Mouse (Mus musculus) layer of hippocampus, postnatal 36 days (tissue): ENCODE results near the gene Fap. TPM values are rescaled to one million over a fixed set of nuclear protein-coding genes. Genes with fewer than 3 reads are reported as not detected.

ENCODE experiments used
- DNase-seq, 2 experiments: peaks; one replicate each; pipeline ENCODE4 v3.0.0; 2022
- total RNA-seq, 2 experiments: library from RNA; stranded (reverse); gene quantifications; 2 replicates each; pipeline ENCODE4 v1.2.3; 2021

Fap gene
- total RNA-seq, result 1 to 10 TPM in 1 of 2 experiments, under 1 TPM in 1; 0.35 to 1.6 TPM

- DNase-seq, result no peak
Observed at GRCm38 (mm10) chr2:62573753-62574159, at the start of gene Fap. Gene Fap (minus strand): TSS chr2:62574075.

DNA sequence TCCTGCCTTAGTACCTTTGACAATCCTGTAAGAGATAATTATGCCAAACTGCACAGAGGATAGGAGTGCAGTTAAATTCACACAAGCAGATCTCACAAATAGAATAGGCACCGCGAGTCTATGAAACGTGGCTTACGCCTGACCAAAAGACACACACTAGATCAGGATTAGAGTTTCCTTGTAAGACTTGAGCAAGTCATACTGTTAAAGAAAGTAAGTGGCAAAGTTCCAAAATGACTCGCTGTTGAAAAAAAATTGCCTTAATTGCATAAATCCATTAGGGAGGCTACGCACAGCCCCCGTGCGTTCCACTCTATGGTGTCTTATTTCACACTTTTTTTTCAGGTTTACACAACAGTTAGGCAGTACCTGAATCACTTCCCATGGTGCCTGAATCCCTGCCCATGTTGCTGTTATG lies 49.2 kb upstream of the Fap start:
- no peak for DNase-seq

DNA sequence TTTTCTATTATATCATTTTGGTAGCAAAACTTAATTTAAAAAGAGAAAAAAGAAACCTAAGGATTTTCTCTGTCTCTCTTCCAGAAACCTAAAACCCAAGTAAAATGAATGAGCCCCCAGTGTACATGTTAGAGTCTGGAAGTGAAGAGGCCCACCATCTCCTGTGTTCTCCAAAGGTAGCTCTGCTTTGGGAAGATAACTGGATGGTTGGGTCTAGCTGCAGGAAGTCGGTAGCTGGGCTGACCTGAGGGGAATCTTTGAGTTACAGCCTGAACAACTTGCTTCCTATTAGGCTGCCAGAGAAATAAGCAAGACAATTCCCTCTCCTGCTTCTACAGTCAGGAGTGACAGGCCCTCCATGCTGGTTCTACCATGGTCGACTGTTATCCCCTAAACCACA lies 45.8 kb upstream of the Fap start:
- DNase-seq, result no peak

DNA sequence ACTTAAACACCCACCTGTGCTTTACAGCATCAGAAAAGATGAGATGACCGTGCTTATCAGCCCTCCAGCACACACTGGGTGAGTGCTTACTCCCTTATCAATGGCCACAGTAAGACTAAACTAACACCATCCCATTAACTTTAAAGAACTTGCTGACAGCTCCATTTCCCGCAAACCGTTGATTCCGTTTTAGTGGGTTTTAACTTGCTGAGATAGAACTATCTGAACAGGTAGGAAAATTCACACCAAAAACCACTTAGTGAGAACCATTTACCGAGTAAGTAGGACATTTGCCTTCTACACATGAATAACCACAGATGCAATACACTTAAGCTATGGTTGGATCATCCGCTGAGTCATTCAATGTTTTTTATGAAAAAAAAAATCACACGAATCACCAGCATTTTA lies 45.1 kb upstream of the Fap start:
- DNase-seq, result no peak

DNA sequence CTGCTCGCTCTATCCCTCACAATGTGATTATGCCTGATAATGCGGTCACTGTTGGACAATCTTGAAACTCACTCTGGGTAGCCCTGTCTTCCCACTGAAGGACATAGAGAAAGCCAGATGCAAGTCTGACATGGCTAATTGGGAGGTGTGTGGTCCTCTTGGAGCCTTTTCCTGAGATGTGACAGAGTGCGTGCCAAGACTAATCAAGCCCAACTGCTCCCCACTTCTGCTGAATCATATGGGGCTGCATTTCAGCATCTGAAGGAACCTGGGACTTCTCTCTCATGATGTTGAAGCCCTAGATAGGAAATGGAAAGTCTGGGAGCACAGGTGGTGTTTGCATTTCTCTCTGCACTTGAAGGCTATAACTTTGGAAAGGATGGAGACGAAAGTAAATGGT lies 39.3 kb upstream of the Fap start:
- DNase-seq, result no peak

- no peak for DNase-seq
Observed at GRCm38 (mm10) chr2:62606205-62606604, 32.3 kb upstream of the Fap start.

DNA sequence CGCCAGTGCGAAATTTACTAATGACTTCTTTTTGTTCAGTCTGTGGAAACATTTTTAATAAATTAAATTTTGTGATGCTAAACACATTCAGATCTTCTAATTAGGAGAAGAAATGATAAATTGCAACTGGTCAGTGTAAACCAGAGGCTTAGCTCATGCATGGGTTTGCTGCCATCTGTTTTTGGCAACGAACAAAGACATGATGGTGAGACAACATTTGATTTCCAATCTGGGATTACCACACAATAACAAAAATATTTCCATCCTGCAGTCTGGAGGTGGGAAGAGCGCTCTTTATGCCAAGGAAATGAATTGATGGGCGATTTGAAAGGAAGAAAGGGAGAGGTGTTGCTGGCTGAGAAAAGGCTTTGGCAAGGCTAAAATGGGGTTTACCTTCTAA lies 29.7 kb upstream of the Fap start:
- no peak for DNase-seq

DNA sequence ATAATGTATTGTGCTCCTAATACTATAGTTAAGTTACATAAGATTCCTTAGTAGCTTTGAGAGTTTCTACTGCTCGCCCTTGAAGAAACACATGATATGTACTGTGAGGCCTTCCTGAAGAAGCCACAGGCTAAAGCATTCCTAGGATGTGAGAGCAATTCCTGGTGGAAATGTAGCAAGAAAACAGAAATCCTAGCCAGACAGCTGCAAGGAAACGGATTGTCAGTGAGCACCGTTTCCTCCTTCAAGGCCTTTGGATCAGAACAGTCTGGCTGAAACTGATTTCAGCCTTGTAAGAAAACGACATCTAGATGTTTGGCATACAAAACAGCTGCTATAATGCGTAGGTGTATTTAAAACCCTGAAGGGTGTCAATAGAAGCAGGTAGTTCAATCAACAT lies 22.7 kb upstream of the Fap start:
- no peak for DNase-seq

DNA sequence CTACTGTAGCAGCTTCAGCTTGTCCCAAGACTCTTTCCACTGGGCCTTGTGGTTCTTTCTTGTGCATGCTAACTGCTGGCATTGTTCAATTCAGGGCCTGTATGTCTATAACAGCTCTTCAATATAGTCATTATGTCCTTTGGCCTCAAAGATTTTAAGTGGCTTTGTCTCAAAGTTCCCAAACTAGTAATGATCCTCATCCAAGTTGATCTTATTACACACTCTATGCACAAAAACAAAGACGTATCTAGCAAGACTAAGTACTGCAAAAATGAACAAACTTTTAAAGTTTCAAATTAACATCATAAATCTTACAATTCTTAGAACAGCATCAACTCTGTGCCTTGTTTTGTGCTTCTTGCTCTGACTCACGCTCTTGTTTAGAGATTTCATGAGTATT lies 20.6 kb upstream of the Fap start:
- no peak for DNase-seq

- no peak for DNase-seq
Observed at GRCm38 (mm10) chr2:62591555-62591954, 17.7 kb upstream of the Fap start.

DNA sequence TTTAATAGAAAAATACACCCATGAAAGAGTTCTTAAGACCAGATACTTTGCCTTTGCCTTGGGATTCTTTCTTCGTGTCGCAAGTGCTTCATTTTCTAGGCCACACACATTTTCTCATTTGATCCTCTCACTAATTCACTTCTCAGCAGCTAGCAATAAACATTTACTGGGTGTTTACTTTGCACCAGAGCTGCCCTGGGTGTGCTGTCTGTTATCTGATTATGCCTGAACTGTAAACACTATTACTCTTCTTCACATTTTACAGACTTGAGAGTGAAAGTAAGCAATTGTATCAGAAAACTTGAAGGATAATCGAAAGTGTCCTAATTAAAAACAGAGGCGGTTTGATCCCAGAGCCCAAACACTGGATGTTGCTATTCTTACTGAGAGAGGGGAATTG lies 15.5 kb upstream of the Fap start:
- no peak for DNase-seq

GRCm38 (mm10) chr2:62585769-62586168 lies 11.9 kb upstream of the Fap start:
- no peak for DNase-seq

GRCm38 (mm10) chr2:62574962-62575361 lies 1.1 kb upstream of the Fap start:
- no peak for DNase-seq

- no peak for DNase-seq
Observed at GRCm38 (mm10) chr2:62574250-62574649, 375 bp upstream of the Fap start.

DNA sequence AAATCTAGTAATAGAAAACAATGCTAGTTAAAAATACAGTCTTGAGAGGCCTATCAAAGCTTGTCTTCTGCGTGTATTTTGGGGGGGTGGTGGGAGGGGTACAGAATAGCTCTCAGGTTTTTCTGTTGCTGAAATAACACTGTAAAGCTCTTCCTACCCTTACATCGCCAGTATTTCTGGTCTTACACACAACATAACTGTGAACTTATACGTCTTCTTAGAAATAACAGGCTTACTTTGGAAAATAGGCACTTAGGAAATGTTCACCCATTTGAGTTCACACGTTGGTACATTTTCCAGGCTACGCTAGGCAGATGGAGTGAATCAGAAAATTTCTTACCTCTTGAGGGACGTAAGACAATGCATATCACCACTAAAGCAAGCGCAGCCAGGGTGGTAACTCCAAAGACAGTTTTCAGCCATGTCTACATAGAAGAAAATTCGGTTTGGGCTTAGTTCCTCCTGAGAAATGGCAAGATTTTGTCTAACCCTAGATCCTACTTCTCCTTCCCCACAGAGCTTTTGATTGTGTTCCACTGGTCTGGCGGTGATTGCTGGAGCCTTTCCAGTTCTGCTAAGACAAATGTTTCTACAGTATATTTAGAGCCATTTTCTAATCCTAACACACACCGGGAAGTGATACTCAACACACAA lies 649 bp downstream of the Fap start:
- no peak for DNase-seq

GRCm38 (mm10) chr2:62564687-62565086 lies 9.2 kb downstream of the Fap start:
- no peak for DNase-seq

DNA sequence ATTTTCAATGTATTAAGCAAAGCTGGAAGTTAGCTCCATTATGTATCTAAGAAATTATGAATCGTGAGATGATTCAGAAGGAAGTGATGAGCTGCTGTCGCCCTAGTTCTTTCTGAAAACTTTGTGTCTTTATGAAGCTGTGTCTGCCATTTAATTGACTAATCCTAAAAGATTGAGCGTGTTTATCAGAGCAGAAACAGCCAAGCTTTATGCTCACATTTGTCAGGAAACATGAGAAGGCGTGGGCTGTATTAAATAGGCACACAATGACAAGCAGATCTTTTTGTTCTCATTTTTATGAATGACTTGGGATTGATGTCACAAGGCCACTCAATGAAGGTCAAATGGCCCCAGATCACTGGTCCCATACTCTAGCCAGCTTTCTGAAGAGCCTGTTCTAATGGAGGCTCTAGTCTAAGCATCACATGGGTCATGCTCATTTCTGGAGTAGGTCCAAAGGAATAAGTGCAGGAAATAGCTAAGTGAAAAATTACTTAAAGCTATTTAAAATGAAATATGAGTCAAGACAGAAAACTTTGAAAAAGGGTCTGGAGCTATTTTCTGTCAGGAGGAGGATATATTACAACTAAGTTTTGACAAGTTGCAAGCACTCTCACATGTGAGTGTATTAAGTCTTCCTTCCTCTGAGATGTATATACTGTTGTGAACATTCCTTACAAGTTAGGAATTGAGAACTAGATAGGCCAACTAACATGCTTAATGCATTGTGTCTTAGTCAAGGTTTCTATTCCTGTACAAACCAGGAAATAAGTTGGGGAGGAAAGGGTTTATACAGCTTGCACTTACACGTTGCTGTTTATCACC lies 11.0 kb downstream of the Fap start:
- DNase-seq, result no peak

GRCm38 (mm10) chr2:62557417-62557816 lies 16.5 kb downstream of the Fap start:
- no peak for DNase-seq

GRCm38 (mm10) chr2:62556349-62556748 lies 17.5 kb downstream of the Fap start:
- no peak for DNase-seq

GRCm38 (mm10) chr2:62549659-62550058 lies 24.2 kb downstream of the Fap start:
- no peak for DNase-seq

GRCm38 (mm10) chr2:62549131-62549530 lies 24.7 kb downstream of the Fap start:
- DNase-seq, result no peak

- no peak for DNase-seq
Observed at GRCm38 (mm10) chr2:62548104-62548503, 25.8 kb downstream of the Fap start.

DNA sequence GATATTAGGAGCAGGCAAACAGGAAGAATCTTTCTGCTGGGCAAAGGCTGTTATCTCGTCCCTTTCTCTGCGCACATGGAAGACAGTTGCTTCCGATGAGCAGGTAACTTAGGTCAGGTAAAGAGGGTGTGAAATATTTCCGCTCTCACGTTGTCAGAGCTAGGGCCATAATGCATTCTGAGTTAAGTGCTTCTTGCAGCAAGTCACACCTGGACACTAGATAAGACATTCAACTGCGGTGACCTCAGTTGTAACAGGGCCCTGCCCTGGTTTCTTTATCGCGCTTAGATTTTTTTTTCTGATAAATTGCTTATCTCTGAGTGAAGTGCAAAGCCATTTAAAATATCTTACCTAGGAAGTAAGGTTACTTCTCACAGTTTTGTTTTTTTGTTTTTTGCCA lies 38.4 kb downstream of the Fap start:
- DNase-seq, result no peak

DNA sequence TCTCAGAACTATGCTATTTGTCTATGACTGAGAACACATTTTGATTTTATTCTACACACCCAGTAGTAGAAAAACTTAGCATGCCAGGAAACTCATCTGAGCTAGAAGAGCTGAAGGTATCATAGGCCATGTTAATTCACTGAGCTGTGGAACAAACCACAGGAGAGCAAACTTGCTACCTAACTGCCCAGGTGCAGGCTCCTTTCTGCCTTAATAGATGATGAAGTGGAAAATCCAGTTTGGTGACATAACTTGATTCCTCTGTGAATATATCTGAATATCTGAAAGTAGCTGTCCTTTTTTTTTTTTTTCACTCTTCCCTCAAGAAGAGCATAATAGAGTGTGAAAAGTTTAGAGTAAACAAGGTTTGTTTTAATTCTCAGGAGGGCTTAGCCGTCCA lies 42.8 kb downstream of the Fap start:
- DNase-seq, result no peak
